Mouse (Mus musculus) left cerebral cortex, postnatal 4 days (tissue): ENCODE data around the gene Slc1a7. TPM values are rescaled to one million over a fixed set of nuclear protein-coding genes. Genes with fewer than 3 reads are reported as not detected.
A peak's percentile ranks its signal among the peaks of the same experiment; 100 is the strongest.

Experiments used
- DNase-seq: peaks from one replicate; pipeline ENCODE4 v3.0.0-alpha.2; 2022
- intact Hi-C: fragments of 180-260 bp; cut with DNase I; formaldehyde crosslinking; loops from one replicate; pipeline ENCODE4 v1.15.1; 2025
- total RNA-seq, 2 experiments: library from RNA; stranded (reverse); gene quantifications; 2 replicates each; pipeline ENCODE4 v1.2.3; 2021

The Slc1a7 gene
- total RNA-seq, 2 experiments from 2014 or later, result not detected

- DNase-seq, result no peak
- intact Hi-C loops, result no loop called here
These were observed 1.6 kb upstream of the Slc1a7 start for GRCm38 (mm10) chr4:107966416-107967109.

- intact Hi-C loops, result no loop called here
- no peak for DNase-seq
These were observed 1.6 kb downstream of the Slc1a7 start for GRCm38 (mm10) chr4:107969781-107970180.

GRCm38 (mm10) chr4:107971162-107971561, 3.0 kb downstream of the Slc1a7 start:
- intact Hi-C loops, result no loop called here
- no peak for DNase-seq

- no peak for DNase-seq
- intact Hi-C loops, result no loop called here
These were observed 6.4 kb downstream of the Slc1a7 start for GRCm38 (mm10) chr4:107974527-107974926.

GRCm38 (mm10) chr4:107975004-107975403, 6.9 kb downstream of the Slc1a7 start:
- DNase-seq, result no peak
- intact Hi-C loops, result no loop called here

- intact Hi-C loops, result no loop called here
- peak; percentile 47 for DNase-seq
These were observed 9.5 kb downstream of the Slc1a7 start for GRCm38 (mm10) chr4:107977593-107977992.

GRCm38 (mm10) chr4:107979530-107979929, 11.4 kb downstream of the Slc1a7 start:
- intact Hi-C loops, result no loop called here
- DNase-seq, result peak; percentile 71

- DNase-seq, result no peak
- intact Hi-C loops, result no loop called here
These were observed 12.0 kb downstream of the Slc1a7 start for GRCm38 (mm10) chr4:107980002-107980600.

GRCm38 (mm10) chr4:107983717-107984116, 15.6 kb downstream of the Slc1a7 start:
- no peak for DNase-seq
- intact Hi-C loops, result no loop called here

GRCm38 (mm10) chr4:107984282-107984981, 16.3 kb downstream of the Slc1a7 start:
- intact Hi-C loops, result no loop called here
- peak; percentile 35 for DNase-seq

GRCm38 (mm10) chr4:107985812-107986211, 17.7 kb downstream of the Slc1a7 start:
- DNase-seq, result no peak
- intact Hi-C loops, result no loop called here

- intact Hi-C loops, result no loop called here
- no peak for DNase-seq
These were observed 18.4 kb downstream of the Slc1a7 start for GRCm38 (mm10) chr4:107986386-107987168.

GRCm38 (mm10) chr4:107988931-107989330, 20.8 kb downstream of the Slc1a7 start:
- intact Hi-C loops, result no loop called here
- DNase-seq, result no peak

- intact Hi-C loops, result no loop called here
These were observed 22.7 kb downstream of the Slc1a7 start for GRCm38 (mm10) chr4:107990818-107991217.

GRCm38 (mm10) chr4:107991879-107992278, 23.7 kb downstream of the Slc1a7 start:
- no peak for DNase-seq
- intact Hi-C loops, result no loop called here

More at GRCm38 (mm10) chr4:107990818-107991217, 22.7 kb downstream of the Slc1a7 start:
- peak; percentile 59 for DNase-seq

GRCm38 (mm10) chr4:107995011-107995410, 26.9 kb downstream of the Slc1a7 start:
- intact Hi-C loops, result no loop called here
- DNase-seq, result no peak

- DNase-seq, result no peak
- intact Hi-C loops, result no loop called here
These were observed 27.6 kb downstream of the Slc1a7 start for GRCm38 (mm10) chr4:107995727-107996126.

GRCm38 (mm10) chr4:107996418-107996986, 28.4 kb downstream of the Slc1a7 start:
- peak; percentile 17 for DNase-seq
- intact Hi-C loops, result no loop called here

GRCm38 (mm10) chr4:107998641-107999332, 30.7 kb downstream of the Slc1a7 start:
- DNase-seq, result peak; percentile 71
- intact Hi-C loops, result no loop called here

- intact Hi-C loops, result no loop called here
- no peak for DNase-seq
These were observed 31.2 kb downstream of the Slc1a7 start for GRCm38 (mm10) chr4:107999380-107999779.
